Mouse (Mus musculus): ENCODE results near the gene Gm5134. TPM values are rescaled to one million over a fixed set of nuclear protein-coding genes. Genes with fewer than 3 reads are reported as not detected.

The Gm5134 gene
- polyA plus RNA-seq, 1 experiment from 2014 or later, result not detected

DNA sequence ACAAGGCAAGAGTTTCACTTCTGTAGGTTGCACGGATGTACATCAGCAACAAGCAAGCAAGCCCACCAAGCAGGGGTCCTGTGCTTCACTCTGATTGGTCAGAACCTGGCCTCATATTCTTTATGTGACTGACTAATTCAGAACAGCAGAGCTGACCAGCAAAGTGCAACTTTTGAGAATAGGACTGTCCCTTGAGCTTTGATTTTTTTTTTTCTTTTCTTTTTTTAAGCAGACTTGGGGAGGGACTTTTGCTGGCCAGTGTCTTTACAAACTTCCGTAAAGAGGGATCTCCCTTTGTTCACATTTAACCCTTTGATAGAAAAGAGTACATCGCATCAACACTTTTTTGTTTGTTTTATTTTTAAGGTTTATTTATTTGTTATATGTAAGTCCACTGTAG lies 55.5 kb downstream of the Gm5134 start:
- Histone ChIP-seq H3K27me3 (ENCODE audit: control insufficient read depth, insufficient read depth, low read length) (no peaks in the 10 kb centered on the region), H3K4me2 (ENCODE audit: low read depth, low read length) (no peak overlapping the region), H3K9ac (replicated peaks; ENCODE audit: low read length) (no peak overlapping the region), H3K27ac (replicated peaks; ENCODE audit: low read depth, low read length) (no peak overlapping the region), H3K4me3 (ENCODE audit: low read depth, low read length) (no peak overlapping the region), H3K9me3 (replicated peaks; ENCODE audit: control insufficient read depth, low read length) (no peaks in the 10 kb centered on the region), H3K4me1 (ENCODE audit: control insufficient read depth, insufficient read depth, low read length) (no peaks in the 10 kb centered on the region), H3K36me3 (replicated peaks; ENCODE audit: control insufficient read depth, insufficient read depth, low read depth, low read length) (no peaks in the 10 kb centered on the region)
- WGBS, result 86% methylated on average over 3 of the region's 3 CpGs
- DNase-seq (ENCODE audit: low spot score), result no peak
- no peak for ATAC-seq (replicated peaks; ENCODE audit: insufficient number of reproducible peaks, low FRiP score, low TSS enrichment, low read depth)

DNA sequence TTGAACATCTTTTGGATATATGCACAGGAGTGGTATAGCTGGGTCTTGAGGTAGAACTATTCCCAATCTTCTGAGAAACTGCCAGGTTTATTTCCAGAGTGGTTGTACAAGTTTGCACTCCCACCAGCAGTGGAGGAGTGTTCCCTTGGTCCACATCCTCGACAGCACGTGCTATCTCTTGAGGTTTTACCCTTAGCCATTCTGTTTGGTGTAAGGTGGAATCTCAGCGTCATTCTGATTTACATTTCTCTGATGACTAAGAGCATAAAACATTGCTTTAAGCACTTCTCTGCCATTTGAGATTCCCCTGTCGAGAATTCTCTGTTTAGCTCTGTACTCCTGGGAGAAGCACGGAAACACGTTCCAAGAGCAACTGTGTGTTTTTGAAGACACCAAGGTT lies 58.6 kb downstream of the Gm5134 start:
- DNase-seq (ENCODE audit: low spot score) (no peak), ATAC-seq (replicated peaks; ENCODE audit: insufficient number of reproducible peaks, low FRiP score, low TSS enrichment, low read depth) (no peak)
- no peaks in the 10 kb centered on the region for H3K36me3 ChIP-seq (replicated peaks; ENCODE audit: control insufficient read depth, insufficient read depth, low read depth, low read length)
- H3K4me1 ChIP-seq (ENCODE audit: control insufficient read depth, insufficient read depth, low read length), result no peaks in the 10 kb centered on the region
- H3K9ac ChIP-seq (replicated peaks; ENCODE audit: low read length), result no peak overlapping the region
- no peaks in the 10 kb centered on the region for H3K9me3 ChIP-seq (replicated peaks; ENCODE audit: control insufficient read depth, low read length)
- H3K27me3 ChIP-seq (ENCODE audit: control insufficient read depth, insufficient read depth, low read length), result no peaks in the 10 kb centered on the region
- WGBS, result 80% methylated on average over 6 of the region's 6 CpGs
- no peak overlapping the region for H3K4me3 ChIP-seq (ENCODE audit: low read depth, low read length)
- H3K27ac ChIP-seq (replicated peaks; ENCODE audit: low read depth, low read length), result no peak overlapping the region
- no peak overlapping the region for H3K4me2 ChIP-seq (ENCODE audit: low read depth, low read length)

DNA sequence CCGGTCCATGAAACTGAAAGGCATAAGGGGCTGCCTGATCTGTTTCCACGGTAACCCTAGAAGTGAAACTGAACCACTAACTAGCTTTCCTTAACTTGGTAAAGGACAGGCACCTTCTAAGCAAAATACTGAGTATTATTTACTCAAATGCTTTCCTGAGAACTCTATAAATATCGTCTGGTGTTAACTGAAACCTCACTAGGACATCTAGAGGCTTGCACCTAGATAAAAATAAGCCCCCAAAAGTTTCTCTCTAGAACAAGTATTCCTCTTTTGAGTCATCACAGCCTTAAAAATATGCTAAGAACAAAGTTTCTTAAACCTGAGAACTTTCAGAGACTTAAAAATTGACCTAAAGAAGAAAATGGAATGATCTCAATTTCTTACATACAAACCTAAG lies 62.6 kb downstream of the Gm5134 start:
- no peaks in the 10 kb centered on the region for H3K9me3 ChIP-seq (replicated peaks; ENCODE audit: control insufficient read depth, low read length)
- H3K4me2 ChIP-seq (ENCODE audit: low read depth, low read length), result no peak overlapping the region
- 89% methylated on average over 3 of the region's 3 CpGs for WGBS
- DNase-seq (ENCODE audit: low spot score) (no peak), ATAC-seq (replicated peaks; ENCODE audit: insufficient number of reproducible peaks, low FRiP score, low TSS enrichment, low read depth) (no peak)
- H3K4me3 ChIP-seq (ENCODE audit: low read depth, low read length), result no peak overlapping the region
- no peaks in the 10 kb centered on the region for H3K36me3 ChIP-seq (replicated peaks; ENCODE audit: control insufficient read depth, insufficient read depth, low read depth, low read length)
- H3K4me1 ChIP-seq (ENCODE audit: control insufficient read depth, insufficient read depth, low read length), result no peaks in the 10 kb centered on the region
- no peak overlapping the region for H3K27ac ChIP-seq (replicated peaks; ENCODE audit: low read depth, low read length)
- H3K9ac ChIP-seq (replicated peaks; ENCODE audit: low read length), result no peak overlapping the region
- H3K27me3 ChIP-seq (ENCODE audit: control insufficient read depth, insufficient read depth, low read length), result no peaks in the 10 kb centered on the region

DNA sequence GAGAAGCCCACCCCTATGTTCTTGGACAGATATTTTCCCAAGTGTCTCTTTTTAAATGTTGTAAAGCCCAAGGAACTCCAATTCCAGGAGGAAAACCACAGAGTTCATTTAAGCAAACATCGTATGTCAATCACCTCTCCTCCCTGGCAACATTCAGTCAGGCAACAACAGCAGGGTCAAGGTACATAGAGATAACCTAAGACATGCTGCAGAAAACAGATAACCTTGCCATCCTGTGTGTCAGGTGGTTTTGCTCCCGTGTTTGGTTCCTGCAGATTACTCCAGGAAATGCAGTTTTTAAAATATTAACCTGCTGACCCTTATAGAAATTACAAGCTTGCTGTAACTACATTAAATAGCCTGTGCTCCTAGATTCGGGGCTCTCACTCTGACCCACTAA lies 67.4 kb downstream of the Gm5134 start:
- 75% methylated on average over 3 of the region's 3 CpGs for whole genome bisulfite sequencing
- Histone ChIP-seq H3K4me2 (ENCODE audit: low read depth, low read length) (no peak overlapping the region), H3K36me3 (replicated peaks; ENCODE audit: control insufficient read depth, insufficient read depth, low read depth, low read length) (no peaks in the 10 kb centered on the region), H3K9ac (replicated peaks; ENCODE audit: low read length) (no peak overlapping the region), H3K27me3 (ENCODE audit: control insufficient read depth, insufficient read depth, low read length) (no peaks in the 10 kb centered on the region), H3K4me3 (ENCODE audit: low read depth, low read length) (no peak overlapping the region), H3K9me3 (replicated peaks; ENCODE audit: control insufficient read depth, low read length) (no peaks in the 10 kb centered on the region), H3K4me1 (ENCODE audit: control insufficient read depth, insufficient read depth, low read length) (no peaks in the 10 kb centered on the region), H3K27ac (replicated peaks; ENCODE audit: low read depth, low read length) (no peak overlapping the region)
- DNase-seq (ENCODE audit: low spot score) (no peak), ATAC-seq (replicated peaks; ENCODE audit: insufficient number of reproducible peaks, low FRiP score, low TSS enrichment, low read depth) (no peak)

DNA sequence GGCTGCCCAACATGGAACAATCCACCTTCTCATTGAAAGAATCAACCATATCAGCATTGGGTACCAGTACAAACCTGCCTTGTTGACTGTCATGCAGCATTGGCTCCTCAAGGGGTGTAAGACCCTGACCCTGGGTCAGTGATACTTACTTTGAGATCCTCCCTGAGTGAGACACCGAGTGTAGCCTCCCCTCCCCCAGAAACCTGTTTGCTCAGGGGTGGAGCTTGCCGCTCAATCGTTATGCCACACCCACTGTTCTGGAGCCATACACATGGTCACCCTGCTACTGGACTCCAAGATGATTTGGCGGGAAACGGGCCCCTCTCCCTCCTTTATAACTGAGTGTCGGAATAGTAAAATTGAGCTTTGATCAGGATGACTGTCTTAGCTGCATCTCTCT lies 69.6 kb downstream of the Gm5134 start:
- no peaks in the 10 kb centered on the region for H3K4me1 ChIP-seq (ENCODE audit: control insufficient read depth, insufficient read depth, low read length)

DNA sequence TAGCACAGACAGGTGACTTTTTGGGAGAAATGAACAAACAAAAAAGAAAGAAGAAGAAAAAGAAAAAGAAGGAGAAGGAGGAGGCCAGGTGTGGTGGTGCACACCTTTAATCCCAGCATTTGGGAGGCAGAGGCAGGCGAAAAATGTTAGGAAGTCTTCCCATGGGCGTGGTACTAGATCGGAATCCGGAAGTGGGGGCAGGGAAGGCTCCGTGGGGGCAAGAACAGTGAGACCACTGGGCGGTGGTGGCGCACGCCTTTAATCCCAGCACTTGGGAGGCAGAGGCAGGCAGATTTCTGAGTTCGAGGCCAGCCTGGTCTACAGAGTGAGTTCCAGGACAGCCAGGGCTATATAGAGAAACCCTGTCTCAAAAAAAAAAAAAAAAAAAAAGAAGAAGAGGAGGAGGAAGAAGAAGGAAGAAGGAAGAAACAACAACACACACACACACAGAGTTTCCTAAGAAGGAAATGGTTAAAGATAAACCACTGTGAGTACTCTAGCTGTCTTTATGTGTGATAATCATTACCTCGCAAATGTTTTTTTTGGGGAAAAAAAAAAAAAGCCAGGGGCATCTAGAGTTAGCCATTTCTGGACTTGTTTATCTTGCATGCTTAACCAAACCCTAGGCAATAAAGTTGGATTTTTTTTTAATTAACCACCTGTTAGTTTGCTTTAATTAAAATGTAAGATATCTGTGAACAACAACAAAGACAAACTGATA lies 71.3 kb downstream of the Gm5134 start:
- no peaks in the 10 kb centered on the region for H3K27me3 ChIP-seq (ENCODE audit: control insufficient read depth, insufficient read depth, low read length)
- WGBS, result 93% methylated on average over 9 of the region's 10 CpGs
- no peak overlapping the region for H3K9ac ChIP-seq (replicated peaks; ENCODE audit: low read length)
- H3K27ac ChIP-seq (replicated peaks; ENCODE audit: low read depth, low read length), result no peak overlapping the region
- no peak for DNase-seq (ENCODE audit: low spot score)
- H3K9me3 ChIP-seq (replicated peaks; ENCODE audit: control insufficient read depth, low read length), result no peaks in the 10 kb centered on the region
- ATAC-seq (replicated peaks; ENCODE audit: insufficient number of reproducible peaks, low FRiP score, low TSS enrichment, low read depth), result no peak
- H3K4me1 ChIP-seq (ENCODE audit: control insufficient read depth, insufficient read depth, low read length), result no peaks in the 10 kb centered on the region
- H3K4me3 ChIP-seq (ENCODE audit: low read depth, low read length), result no peak overlapping the region
- H3K4me2 ChIP-seq (ENCODE audit: low read depth, low read length), result no peak overlapping the region
- no peaks in the 10 kb centered on the region for H3K36me3 ChIP-seq (replicated peaks; ENCODE audit: control insufficient read depth, insufficient read depth, low read depth, low read length)

More for the DNA sequence above, 69.6 kb downstream of the Gm5134 start:
- no peak overlapping the region for H3K4me3 ChIP-seq (ENCODE audit: low read depth, low read length)
- no peaks in the 10 kb centered on the region for H3K27me3 ChIP-seq (ENCODE audit: control insufficient read depth, insufficient read depth, low read length)
- no peaks in the 10 kb centered on the region for H3K9me3 ChIP-seq (replicated peaks; ENCODE audit: control insufficient read depth, low read length)
- ATAC-seq (replicated peaks; ENCODE audit: insufficient number of reproducible peaks, low FRiP score, low TSS enrichment, low read depth) (no peak), DNase-seq (ENCODE audit: low spot score) (no peak)
- H3K4me2 ChIP-seq (ENCODE audit: low read depth, low read length), result no peak overlapping the region
- 89% methylated on average over 6 of the region's 6 CpGs for whole genome bisulfite sequencing
- H3K36me3 ChIP-seq (replicated peaks; ENCODE audit: control insufficient read depth, insufficient read depth, low read depth, low read length), result no peaks in the 10 kb centered on the region
- no peak overlapping the region for H3K9ac ChIP-seq (replicated peaks; ENCODE audit: low read length)
- no peak overlapping the region for H3K27ac ChIP-seq (replicated peaks; ENCODE audit: low read depth, low read length)

DNA sequence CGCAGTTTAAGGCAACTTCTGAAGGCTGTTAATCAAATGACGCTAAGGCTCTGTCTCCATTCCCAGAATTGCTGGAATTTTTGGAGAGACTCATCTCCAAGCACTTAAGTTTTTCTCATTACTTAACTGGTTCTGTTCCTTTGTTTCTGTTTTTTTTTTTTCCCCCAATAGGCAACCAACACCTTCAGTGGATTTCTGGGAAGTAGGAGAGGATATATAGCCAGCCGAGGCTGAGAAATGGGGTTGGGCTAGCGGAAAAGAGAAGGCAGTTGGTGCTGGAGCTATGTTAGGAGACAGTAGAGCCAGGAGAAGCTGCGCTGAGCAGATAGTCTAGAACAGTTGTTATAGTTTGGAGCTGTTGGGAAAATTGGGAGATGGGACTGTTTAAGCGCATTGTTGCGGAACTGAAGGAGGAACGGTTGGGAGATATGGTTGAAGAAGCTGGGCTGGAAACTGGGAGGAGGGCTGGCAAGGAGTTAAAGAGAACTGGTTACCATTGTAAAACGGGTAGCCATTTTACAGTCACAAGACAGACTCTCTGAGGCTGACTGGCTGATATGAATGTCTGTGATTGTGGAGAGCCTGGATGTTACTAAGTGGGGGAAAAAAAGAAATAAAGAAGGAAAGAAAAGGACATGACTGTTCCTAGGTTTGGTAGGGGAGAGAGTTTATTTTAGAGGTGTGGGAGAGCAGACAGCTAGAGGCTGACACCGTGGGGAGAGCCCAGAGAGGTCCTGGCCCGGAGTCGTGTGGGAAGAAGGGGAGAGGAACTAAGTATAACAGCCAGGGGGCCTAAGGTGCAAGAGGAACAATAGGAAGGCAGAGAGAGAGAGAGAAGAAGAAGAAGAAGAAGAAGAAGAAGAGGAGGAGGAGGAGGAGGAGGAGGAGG lies 73.1 kb downstream of the Gm5134 start:
- H3K4me1 ChIP-seq (ENCODE audit: control insufficient read depth, insufficient read depth, low read length), result no peaks in the 10 kb centered on the region
- H3K9ac ChIP-seq (replicated peaks; ENCODE audit: low read length), result no peak overlapping the region
- no peak for ATAC-seq (replicated peaks; ENCODE audit: insufficient number of reproducible peaks, low FRiP score, low TSS enrichment, low read depth)
- H3K9me3 ChIP-seq (replicated peaks; ENCODE audit: control insufficient read depth, low read length), result no peaks in the 10 kb centered on the region
- no peak for DNase-seq (ENCODE audit: low spot score)
- no peak overlapping the region for H3K27ac ChIP-seq (replicated peaks; ENCODE audit: low read depth, low read length)
- H3K4me3 ChIP-seq (ENCODE audit: low read depth, low read length), result no peak overlapping the region
- no peaks in the 10 kb centered on the region for H3K27me3 ChIP-seq (ENCODE audit: control insufficient read depth, insufficient read depth, low read length)
- WGBS, result 67% methylated on average over 11 of the region's 12 CpGs
- no peaks in the 10 kb centered on the region for H3K36me3 ChIP-seq (replicated peaks; ENCODE audit: control insufficient read depth, insufficient read depth, low read depth, low read length)
- H3K4me2 ChIP-seq (ENCODE audit: low read depth, low read length), result no peak overlapping the region

DNA sequence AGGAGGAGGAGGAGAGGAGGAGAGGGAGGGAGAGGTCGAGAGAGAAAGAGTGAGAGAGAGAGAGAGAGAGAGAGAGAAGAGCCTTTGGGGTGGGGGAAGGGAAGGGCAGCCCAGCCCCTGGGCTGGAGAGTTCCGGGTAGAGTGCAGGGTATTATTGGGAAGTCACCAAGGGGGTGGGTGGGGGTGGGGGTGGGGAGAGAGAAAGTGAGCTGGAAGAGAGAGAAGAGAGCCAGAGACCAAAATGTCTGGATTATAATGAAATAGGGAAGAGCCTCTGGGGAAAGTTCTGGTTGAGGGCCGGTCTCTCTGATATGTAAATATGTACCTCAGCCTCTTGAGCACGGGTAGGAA lies 73.7 kb downstream of the Gm5134 start:
- Histone ChIP-seq H3K4me1 (ENCODE audit: control insufficient read depth, insufficient read depth, low read length) (no peaks in the 10 kb centered on the region), H3K4me3 (ENCODE audit: low read depth, low read length) (no peak overlapping the region), H3K9ac (replicated peaks; ENCODE audit: low read length) (no peak overlapping the region), H3K9me3 (replicated peaks; ENCODE audit: control insufficient read depth, low read length) (no peaks in the 10 kb centered on the region), H3K36me3 (replicated peaks; ENCODE audit: control insufficient read depth, insufficient read depth, low read depth, low read length) (no peaks in the 10 kb centered on the region), H3K4me2 (ENCODE audit: low read depth, low read length) (no peak overlapping the region), H3K27me3 (ENCODE audit: control insufficient read depth, insufficient read depth, low read length) (no peaks in the 10 kb centered on the region), H3K27ac (replicated peaks; ENCODE audit: low read depth, low read length) (no peak overlapping the region)
- WGBS, result 19% methylated on average over 4 of the region's 4 CpGs
- DNase-seq (ENCODE audit: low spot score) (no peak), ATAC-seq (replicated peaks; ENCODE audit: insufficient number of reproducible peaks, low FRiP score, low TSS enrichment, low read depth) (no peak)
